Mouse (Mus musculus): ENCODE results near the gene Man1c1. TPM values are rescaled to one million over a fixed set of nuclear protein-coding genes. Genes with fewer than 3 reads are reported as not detected.

Man1c1 gene
- polyA plus RNA-seq, 1 experiment = 6.7 TPM

- H3K27me3 ChIP-seq (ENCODE audit: control insufficient read depth, insufficient read depth, insufficient read length) = no peaks in the 10 kb centered on the region
- peaks cover 82% of the 10 kb centered on the region for H3K79me2 ChIP-seq (ENCODE audit: control insufficient read depth, insufficient read depth)
- no peak overlapping the region for H3K4me3 ChIP-seq (ENCODE audit: insufficient read depth, poor library complexity, severe bottlenecking)
- peaks cover 42% of the 10 kb centered on the region for H3K79me3 ChIP-seq (ENCODE audit: low read depth)
- peaks cover 21% of the 10 kb centered on the region for H3K36me3 ChIP-seq (ENCODE audit: control insufficient read depth, insufficient read depth)
- TF ChIP-seq MAX (IDR thresholded peaks at IDR 0.05) (no peak), MYOD1 (IDR thresholded peaks at IDR 0.05; ENCODE audit: control insufficient read depth, insufficient read length, low read depth) (no peak), CEBPB (IDR thresholded peaks at IDR 0.05; ENCODE audit: low read depth) (no peak), FOSL1 (IDR thresholded peaks at IDR 0.05; ENCODE audit: insufficient read depth, low read length, poor library complexity, severe bottlenecking) (no peak), USF1 (IDR thresholded peaks at IDR 0.05; ENCODE audit: low read depth) (no peak), MYOG (IDR thresholded peaks at IDR 0.05; ENCODE audit: control insufficient read depth, extremely low read depth, insufficient read length) (no peak), CTCF (IDR thresholded peaks at IDR 0.05; ENCODE audit: control insufficient read depth, insufficient read depth, insufficient read length) (no peak)
- no peak overlapping the region for H3ac ChIP-seq (ENCODE audit: control insufficient read depth, insufficient read length, low read depth)
Observed at GRCm38 (mm10) chr4:134516981-134517380, 187.1 kb downstream of the Man1c1 start.

GRCm38 (mm10) chr4:134515614-134516013, 188.5 kb downstream of the Man1c1 start:
- Histone ChIP-seq H3ac (ENCODE audit: control insufficient read depth, insufficient read length, low read depth) (no peak overlapping the region), H3K36me3 (ENCODE audit: control insufficient read depth, insufficient read depth) (peaks cover 19% of the 10 kb centered on the region), H3K79me2 (ENCODE audit: control insufficient read depth, insufficient read depth) (peaks cover 90% of the 10 kb centered on the region), H3K79me3 (ENCODE audit: low read depth) (peaks cover 48% of the 10 kb centered on the region), H3K27me3 (ENCODE audit: control insufficient read depth, insufficient read depth, insufficient read length) (no peaks in the 10 kb centered on the region), H3K4me3 (ENCODE audit: insufficient read depth, poor library complexity, severe bottlenecking) (no peak overlapping the region)
- no peak for TF ChIP-seq MYOD1 (IDR thresholded peaks at IDR 0.05; ENCODE audit: control insufficient read depth, insufficient read length, low read depth)
- TF ChIP-seq CEBPB (IDR thresholded peaks at IDR 0.05; ENCODE audit: low read depth) = no peak
- no peak for TF ChIP-seq USF1 (IDR thresholded peaks at IDR 0.05; ENCODE audit: low read depth)
- TF ChIP-seq FOSL1 (IDR thresholded peaks at IDR 0.05; ENCODE audit: insufficient read depth, low read length, poor library complexity, severe bottlenecking) = no peak
- no peak for TF ChIP-seq MYOG (IDR thresholded peaks at IDR 0.05; ENCODE audit: control insufficient read depth, extremely low read depth, insufficient read length)
- no peak for TF ChIP-seq MAX (IDR thresholded peaks at IDR 0.05)
- no peak for TF ChIP-seq CTCF (IDR thresholded peaks at IDR 0.05; ENCODE audit: control insufficient read depth, insufficient read depth, insufficient read length)

- TF ChIP-seq FOSL1 (IDR thresholded peaks at IDR 0.05; ENCODE audit: insufficient read depth, low read length, poor library complexity, severe bottlenecking) (no peak), CTCF (IDR thresholded peaks at IDR 0.05; ENCODE audit: control insufficient read depth, insufficient read depth, insufficient read length) (no peak), USF1 (IDR thresholded peaks at IDR 0.05; ENCODE audit: low read depth) (no peak), MYOG (IDR thresholded peaks at IDR 0.05; ENCODE audit: control insufficient read depth, extremely low read depth, insufficient read length) (no peak), MYOD1 (IDR thresholded peaks at IDR 0.05; ENCODE audit: control insufficient read depth, insufficient read length, low read depth) (no peak), MAX (IDR thresholded peaks at IDR 0.05) (no peak), CEBPB (IDR thresholded peaks at IDR 0.05; ENCODE audit: low read depth) (no peak)
Observed at GRCm38 (mm10) chr4:134514309-134514930, 189.7 kb downstream of the Man1c1 start.

GRCm38 (mm10) chr4:134512798-134513197, 191.3 kb downstream of the Man1c1 start:
- peaks cover 7% of the 10 kb centered on the region for H3K36me3 ChIP-seq (ENCODE audit: control insufficient read depth, insufficient read depth)
- H3K4me3 ChIP-seq (ENCODE audit: insufficient read depth, poor library complexity, severe bottlenecking) = no peak overlapping the region
- peaks cover 35% of the 10 kb centered on the region for H3K79me3 ChIP-seq (ENCODE audit: low read depth)
- TF ChIP-seq FOSL1 (IDR thresholded peaks at IDR 0.05; ENCODE audit: insufficient read depth, low read length, poor library complexity, severe bottlenecking) = no peak
- TF ChIP-seq CTCF (IDR thresholded peaks at IDR 0.05; ENCODE audit: control insufficient read depth, insufficient read depth, insufficient read length) = no peak
- no peak overlapping the region for H3ac ChIP-seq (ENCODE audit: control insufficient read depth, insufficient read length, low read depth)
- H3K27me3 ChIP-seq (ENCODE audit: control insufficient read depth, insufficient read depth, insufficient read length) = no peaks in the 10 kb centered on the region
- peaks cover 63% of the 10 kb centered on the region for H3K79me2 ChIP-seq (ENCODE audit: control insufficient read depth, insufficient read depth)

More at GRCm38 (mm10) chr4:134514309-134514930, 189.7 kb downstream of the Man1c1 start:
- Histone ChIP-seq H3K36me3 (ENCODE audit: control insufficient read depth, insufficient read depth) (peaks cover 13% of the 10 kb centered on the region), H3K4me3 (ENCODE audit: insufficient read depth, poor library complexity, severe bottlenecking) (no peak overlapping the region), H3ac (ENCODE audit: control insufficient read depth, insufficient read length, low read depth) (no peak overlapping the region), H3K79me2 (ENCODE audit: control insufficient read depth, insufficient read depth) (peaks cover 78% of the 10 kb centered on the region), H3K27me3 (ENCODE audit: control insufficient read depth, insufficient read depth, insufficient read length) (no peaks in the 10 kb centered on the region), H3K79me3 (ENCODE audit: low read depth) (peaks cover 45% of the 10 kb centered on the region)

GRCm38 (mm10) chr4:134511730-134512129, 192.4 kb downstream of the Man1c1 start:
- Histone ChIP-seq H3K79me2 (ENCODE audit: control insufficient read depth, insufficient read depth) (peaks cover 52% of the 10 kb centered on the region), H3K4me3 (ENCODE audit: insufficient read depth, poor library complexity, severe bottlenecking) (peak overlapping the region; percentile 43), H3ac (ENCODE audit: control insufficient read depth, insufficient read length, low read depth) (peak overlapping the region; percentile 37), H3K27me3 (ENCODE audit: control insufficient read depth, insufficient read depth, insufficient read length) (no peaks in the 10 kb centered on the region), H3K79me3 (ENCODE audit: low read depth) (peaks cover 26% of the 10 kb centered on the region), H3K36me3 (ENCODE audit: control insufficient read depth, insufficient read depth) (peaks cover 6% of the 10 kb centered on the region)
- TF ChIP-seq MYOD1 (IDR thresholded peaks at IDR 0.05; ENCODE audit: control insufficient read depth, insufficient read length, low read depth) (peak; percentile 31), MAX (IDR thresholded peaks at IDR 0.05) (no peak), USF1 (IDR thresholded peaks at IDR 0.05; ENCODE audit: low read depth) (no peak), CTCF (IDR thresholded peaks at IDR 0.05; ENCODE audit: control insufficient read depth, insufficient read depth, insufficient read length) (no peak), MYOG (IDR thresholded peaks at IDR 0.05; ENCODE audit: control insufficient read depth, extremely low read depth, insufficient read length) (no peak)

Small RNA genes within 50 kb of the gene (microRNA-seq; reads per million reads assigned to microRNA genes)
- gene Mir6403 (ENCODE audit: borderline microRNAs expressed) = not detected

Other genes with a start within 250 kb of the Man1c1 start
- 349 TPM for gene Stmn1, start 236.0 kb downstream of the Man1c1 start, polyA plus RNA-seq (2012; fragmentation: generic; extraction: Trizol)
- 5.1 TPM for gene Paqr7, start 207.6 kb downstream of the Man1c1 start, polyA plus RNA-seq (2012; fragmentation: generic; extraction: Trizol)
- 14.9 TPM for gene Aunip, start 193.3 kb downstream of the Man1c1 start, polyA plus RNA-seq (2012; fragmentation: generic; extraction: Trizol)
- gene Mtfr1l, start 168.9 kb downstream of the Man1c1 start, polyA plus RNA-seq (2012; fragmentation: generic; extraction: Trizol) = 66.6 TPM
- 46.4 TPM for gene Selenon, start 152.1 kb downstream of the Man1c1 start, polyA plus RNA-seq (2012; fragmentation: generic; extraction: Trizol)
- 30.8 TPM for gene Ldlrap1, start 63.7 kb upstream of the Man1c1 start, polyA plus RNA-seq (2012; fragmentation: generic; extraction: Trizol)
- 14.6 TPM for gene Maco1, start 149.1 kb upstream of the Man1c1 start, polyA plus RNA-seq (2012; fragmentation: generic; extraction: Trizol)
- 0.14 TPM for gene Rhd, start 160.2 kb upstream of the Man1c1 start, polyA plus RNA-seq (2012; fragmentation: generic; extraction: Trizol)
- gene Tmem50a, start 210.7 kb upstream of the Man1c1 start, polyA plus RNA-seq (2012; fragmentation: generic; extraction: Trizol) = 94.9 TPM
- 35.4 TPM for gene Rsrp1, start 219.3 kb upstream of the Man1c1 start, polyA plus RNA-seq (2012; fragmentation: generic; extraction: Trizol)
- 48.6 TPM for gene Syf2, start 226.6 kb upstream of the Man1c1 start, polyA plus RNA-seq (2012; fragmentation: generic; extraction: Trizol)